Mouse (Mus musculus): Measurements from ENCODE around the gene Hist1h4d.

DNA sequence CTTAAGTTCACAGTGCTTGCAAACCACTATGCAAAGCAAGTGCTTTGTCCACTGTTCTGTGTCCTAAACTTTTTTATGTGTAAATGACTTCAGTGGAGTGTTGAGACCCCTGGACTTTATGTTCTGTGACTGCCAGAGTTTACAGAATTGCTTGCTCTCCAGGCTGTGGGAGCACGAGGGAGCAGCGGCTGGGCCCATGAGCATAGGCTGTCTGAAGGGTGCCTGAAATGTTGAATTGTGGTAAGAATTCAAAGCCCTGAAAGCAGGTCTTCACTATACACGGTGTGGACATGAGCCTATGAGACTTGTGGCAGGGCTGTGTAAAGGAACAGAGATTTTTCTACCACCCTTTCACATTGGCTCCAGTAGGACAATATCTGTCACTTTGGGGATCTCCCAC is 30.2 kb downstream of the Hist1h4d start:
- TF ChIP-seq CTCF (IDR thresholded peaks at IDR 0.05; ENCODE audit: low read depth) = no peak
- no peak for TF ChIP-seq EP300 (IDR thresholded peaks at IDR 0.05; ENCODE audit: low read depth)

Data from liver, embryonic 14.5 days (tissue).